Mouse (Mus musculus) embryonic facial prominence, embryonic 11.5 days (tissue): ENCODE measurements around the gene Gm20388. TPM values are rescaled to one million over a fixed set of nuclear protein-coding genes. Genes with fewer than 3 reads are reported as not detected.

ENCODE experiments used
- ATAC-seq: fragments of 200-750 bp; cut with Nextera tagmentation; replicated peaks from 2 replicates; pipeline ENCODE4 v1.8.0; 2017; ENCODE audit warnings: low read depth; ENCODE audit not compliant: insufficient number of reproducible peaks, low FRiP score, low TSS enrichment
- DNase-seq: peaks from one replicate; pipeline ENCODE4 v3.0.0-alpha.2; 2015; ENCODE audit warnings: low spot score
- H3K27ac ChIP-seq: fragments of 300-500 bp; sonication (generic); replicated peaks from 2 replicates; pipeline ENCODE4 v1.5.1; 2014; ENCODE audit warnings: mild to moderate bottlenecking, low read depth, low read length, control low read depth
- H3K27me3 ChIP-seq: fragments of 300-500 bp; sonication (generic); 2 replicates; pipeline ENCODE4 v1.6.1; 2014; ENCODE audit warnings: mild to moderate bottlenecking, low read length, moderate library complexity, mixed read lengths; ENCODE audit not compliant: control insufficient read depth, insufficient read depth
- H3K36me3 ChIP-seq: fragments of 300-500 bp; sonication (generic); replicated peaks from 2 replicates; pipeline ENCODE4 v1.6.1; 2014; ENCODE audit warnings: low read depth, mild to moderate bottlenecking, low read length, moderate library complexity, mixed read lengths; ENCODE audit not compliant: control insufficient read depth, insufficient read depth
- H3K4me1 ChIP-seq: fragments of 300-500 bp; sonication (generic); 2 replicates; pipeline ENCODE4 v1.6.1; 2014; ENCODE audit warnings: low read length, mixed read lengths; ENCODE audit not compliant: control insufficient read depth, insufficient read depth
- H3K4me2 ChIP-seq: fragments of 300-500 bp; sonication (generic); 2 replicates; pipeline ENCODE4 v1.6.1; 2014; ENCODE audit warnings: low read depth, mild to moderate bottlenecking, control low read depth, low read length, moderate library complexity
- H3K4me3 ChIP-seq: fragments of 300-500 bp; sonication (generic); 2 replicates; pipeline ENCODE4 v1.5.1; 2014; ENCODE audit warnings: low read depth, low read length, control low read depth
- H3K9ac ChIP-seq: fragments of 300-500 bp; sonication (generic); replicated peaks from 2 replicates; pipeline ENCODE4 v1.6.1; 2014; ENCODE audit warnings: mild to moderate bottlenecking, control low read depth, low read length
- H3K9me3 ChIP-seq: fragments of 300-500 bp; sonication (generic); replicated peaks from 2 replicates; pipeline ENCODE4 v1.6.1; 2016; ENCODE audit warnings: mild to moderate bottlenecking, low read length, inconsistent platforms, mixed read lengths; ENCODE audit not compliant: control insufficient read depth
- WGBS: fragments of 180-500 bp; shearing (Covaris S2); extraction: QIAGEN DNeasy Blood & Tissue Kit; methylation state at CpG from one replicate; pipeline ENCODE4 v1.1.7; 2014; 5-methylcytosine and 5-hydroxymethylcytosine counted together
- polyA plus RNA-seq: library from polyadenylated mRNA; unstranded; fragments of >200 nt; fragmentation: Nextera tagmentation; extraction: Ambion mirVana; gene quantifications from 2 replicates; pipeline ENCODE4 v1.2.1, GENCODE M21; 2014

The Gm20388 gene
- polyA plus RNA-seq, 1 experiment from 2014 or later = 3.1 TPM

- 91% methylated on average over 18 of the region's 18 CpGs for WGBS
- no peak overlapping the region for H3K4me3 ChIP-seq
- H3K27me3 ChIP-seq = no peaks in the 10 kb centered on the region
- H3K4me1 ChIP-seq = no peaks in the 10 kb centered on the region
- H3K9ac ChIP-seq = no peak overlapping the region
- no peak for ATAC-seq
- H3K4me2 ChIP-seq = no peak overlapping the region
- H3K9me3 ChIP-seq = no peaks in the 10 kb centered on the region
- peaks cover 2% of the 10 kb centered on the region for H3K36me3 ChIP-seq
- no peak for DNase-seq
- no peak overlapping the region for H3K27ac ChIP-seq
These were observed 3913.0 kb downstream of the Gm20388 start for GRCm38 (mm10) chr8:123823532-123824123.

GRCm38 (mm10) chr8:123826001-123826400, 3915.4 kb downstream of the Gm20388 start:
- H3K4me2 ChIP-seq = no peak overlapping the region
- no peak overlapping the region for H3K9ac ChIP-seq
- H3K9me3 ChIP-seq = no peaks in the 10 kb centered on the region
- no peaks in the 10 kb centered on the region for H3K27me3 ChIP-seq
- H3K4me3 ChIP-seq = no peak overlapping the region
- no peaks in the 10 kb centered on the region for H3K4me1 ChIP-seq
- WGBS = 63% methylated on average over 9 of the region's 9 CpGs
- no peak overlapping the region for H3K27ac ChIP-seq
- peak; percentile 59 for DNase-seq
- H3K36me3 ChIP-seq = peaks cover 2% of the 10 kb centered on the region
- no peak for ATAC-seq

GRCm38 (mm10) chr8:123826758-123827157, 3916.1 kb downstream of the Gm20388 start:
- ATAC-seq (no peak), DNase-seq (no peak)
- no peaks in the 10 kb centered on the region for H3K27me3 ChIP-seq
- no peaks in the 10 kb centered on the region for H3K9me3 ChIP-seq
- no peak overlapping the region for H3K9ac ChIP-seq
- H3K4me2 ChIP-seq = no peak overlapping the region
- no peak overlapping the region for H3K27ac ChIP-seq
- H3K36me3 ChIP-seq = peaks cover 2% of the 10 kb centered on the region
- 83% methylated on average over 7 of the region's 7 CpGs for WGBS
- H3K4me1 ChIP-seq = no peaks in the 10 kb centered on the region
- no peak overlapping the region for H3K4me3 ChIP-seq

- ATAC-seq (no peak), DNase-seq (no peak)
- no peak overlapping the region for H3K4me3 ChIP-seq
- no peak overlapping the region for H3K4me2 ChIP-seq
- H3K27ac ChIP-seq = no peak overlapping the region
- no peaks in the 10 kb centered on the region for H3K4me1 ChIP-seq
- H3K27me3 ChIP-seq = no peaks in the 10 kb centered on the region
- H3K9ac ChIP-seq = no peak overlapping the region
- no peaks in the 10 kb centered on the region for H3K9me3 ChIP-seq
- peaks cover 2% of the 10 kb centered on the region for H3K36me3 ChIP-seq
- 87% methylated on average over 13 of the region's 13 CpGs for WGBS
These were observed 3916.9 kb downstream of the Gm20388 start for GRCm38 (mm10) chr8:123827523-123827922.

GRCm38 (mm10) chr8:123832757-123833156, 3922.1 kb downstream of the Gm20388 start:
- H3K9me3 ChIP-seq = no peaks in the 10 kb centered on the region
- H3K4me3 ChIP-seq = no peak overlapping the region
- WGBS = 93% methylated on average over 4 of the region's 4 CpGs
- no peak overlapping the region for H3K9ac ChIP-seq
- H3K27ac ChIP-seq = no peak overlapping the region
- H3K27me3 ChIP-seq = no peaks in the 10 kb centered on the region
- ATAC-seq (no peak), DNase-seq (peak; percentile 28)
- H3K4me2 ChIP-seq = no peak overlapping the region
- H3K4me1 ChIP-seq = no peaks in the 10 kb centered on the region
- H3K36me3 ChIP-seq = peaks cover 3% of the 10 kb centered on the region

GRCm38 (mm10) chr8:123835451-123835850, 3924.8 kb downstream of the Gm20388 start:
- H3K36me3 ChIP-seq = peaks cover 3% of the 10 kb centered on the region
- peak; percentile 67; the same call in 1 of the 2 replicates for ATAC-seq
- 59% methylated on average over 9 of the region's 9 CpGs for WGBS

GRCm38 (mm10) chr8:123836354-123836753, 3925.7 kb downstream of the Gm20388 start:
- no peak overlapping the region for H3K4me2 ChIP-seq
- H3K4me1 ChIP-seq = no peaks in the 10 kb centered on the region
- WGBS = 85% methylated on average over 6 of the region's 6 CpGs
- DNase-seq (no peak), ATAC-seq (no peak)
- no peak overlapping the region for H3K9ac ChIP-seq
- no peaks in the 10 kb centered on the region for H3K27me3 ChIP-seq
- no peak overlapping the region for H3K4me3 ChIP-seq
- no peak overlapping the region for H3K27ac ChIP-seq
- no peaks in the 10 kb centered on the region for H3K9me3 ChIP-seq
- H3K36me3 ChIP-seq = peaks cover 3% of the 10 kb centered on the region

More at GRCm38 (mm10) chr8:123835451-123835850, 3924.8 kb downstream of the Gm20388 start:
- no peak overlapping the region for H3K9ac ChIP-seq
- no peak overlapping the region for H3K4me2 ChIP-seq
- no peaks in the 10 kb centered on the region for H3K4me1 ChIP-seq
- H3K4me3 ChIP-seq = no peak overlapping the region
- peak; percentile 76 for DNase-seq
- no peak overlapping the region for H3K27ac ChIP-seq
- H3K27me3 ChIP-seq = no peaks in the 10 kb centered on the region
- H3K9me3 ChIP-seq = no peaks in the 10 kb centered on the region

- Histone ChIP-seq H3K4me3 (no peak overlapping the region), H3K4me2 (no peak overlapping the region), H3K27me3 (no peaks in the 10 kb centered on the region), H3K36me3 (no peaks in the 10 kb centered on the region; the same call in none of the 2 replicates), H3K27ac (no peak overlapping the region), H3K9me3 (no peaks in the 10 kb centered on the region), H3K9ac (no peak overlapping the region), H3K4me1 (no peaks in the 10 kb centered on the region)
- ATAC-seq = no peak
- WGBS = 63% methylated on average over 9 of the region's 9 CpGs
- peak; percentile 69 for DNase-seq
These were observed 3927.9 kb downstream of the Gm20388 start for GRCm38 (mm10) chr8:123838496-123838895.
